Mouse (Mus musculus): ENCODE measurements around the gene Mdfic.

- TF ChIP-seq CTCF (IDR thresholded peaks at IDR 0.05; ENCODE audit: low read depth, low read length) (no peak), POLR2A (IDR thresholded peaks at IDR 0.05; ENCODE audit: extremely low read depth, insufficient read depth, low read length) (no peak)
Observed at GRCm38 (mm10) chr6:15720461-15720817, at the start of gene Mdfic.

Data from liver, adult 2 months (tissue).